Mouse (Mus musculus) brain, embryonic 14.5 days (tissue): ENCODE results near the gene Hsp90aa1.

Experiments used
- CTCF ChIP-seq: fragments of 200-500 bp; IDR thresholded peaks from 2 replicates; pipeline ENCODE4 v1.5.1; 2012; ENCODE audit warnings: inconsistent platforms, mild to moderate bottlenecking, moderate library complexity, borderline replicate concordance; ENCODE audit not compliant: insufficient read depth, insufficient read length; ENCODE audit errors: extremely low read depth
- POLR2A ChIP-seq: fragments of 200-500 bp; IDR thresholded peaks from 2 replicates; pipeline ENCODE4 v1.6.1; 2012; ENCODE audit warnings: mild to moderate bottlenecking, inconsistent platforms, borderline replicate concordance; ENCODE audit not compliant: poor library complexity, insufficient read depth, insufficient read length, severe bottlenecking; ENCODE audit errors: extremely low read depth

- TF ChIP-seq CTCF (no peak), POLR2A (peak; percentile 40; the same call in 1 of the 2 replicates)
Observed at GRCm38 (mm10) chr12:110737170-110738157, 34.9 kb upstream of the Hsp90aa1 start, which contains the start of gene Wdr20.
